In the genomic region with DNA sequence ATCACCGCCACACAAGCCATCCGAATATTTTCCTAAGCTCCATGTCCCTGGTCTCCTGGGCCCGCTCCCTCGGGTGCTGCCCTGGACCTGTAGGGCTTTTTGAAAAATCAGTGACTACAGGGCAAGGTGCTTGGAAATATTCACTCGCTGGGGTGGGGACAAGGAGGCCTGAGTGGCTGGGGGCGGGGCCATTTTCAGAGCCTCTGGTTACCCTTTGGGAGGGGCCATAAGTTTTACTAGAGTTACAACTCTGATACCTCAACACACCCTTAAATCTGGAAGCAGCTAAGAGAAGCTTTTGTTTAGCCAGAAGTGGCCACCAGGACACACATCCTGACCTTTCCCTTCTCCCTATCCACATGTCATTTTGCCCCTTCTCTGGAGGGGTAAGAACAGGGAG, we compare ENCODE assay signal across 10 mouse cellular contexts. TPM values are rescaled to one million over a fixed set of nuclear protein-coding genes. Genes with fewer than 3 reads are reported as not detected.
DNase-seq lines count a peak whose midpoint lies in the region; ATAC-seq and TF ChIP-seq lines count a peak whose summit lies in the region.
"Had no signal": no experiment of that assay in that cellular context is flagged by ENCODE, and none has a peak within 500 bp of the region (broad histone marks: within the 10 kb centered on the region; RNA-seq: fewer than 3 reads in every experiment).

No protein-coding gene starts in this region.

- no peak for ATAC-seq in limb, embryonic 14.5 days (ENCODE audit: low FRiP score, low read depth)
- no peak for ATAC-seq in midbrain, postnatal 0 days (ENCODE audit: low FRiP score)

- H3K4me2 ChIP-seq in limb, embryonic 14.5 days (replicated peaks; ENCODE audit: low read depth, low read length, severe bottlenecking), result peak overlapping the region; percentile 62
- H3K4me2 ChIP-seq in midbrain, postnatal 0 days (ENCODE audit: low read depth, low read length, poor library complexity, severe bottlenecking), result no peak overlapping the region

- peak overlapping the region; percentile 55 for H3K4me3 ChIP-seq in kidney, adult 2 months (ENCODE audit: insufficient read depth, low read depth, low read length)
- H3K4me3 ChIP-seq in forebrain, embryonic 10.5 days, result peak overlapping the region; percentile 93
- H3K4me3 ChIP-seq in limb, embryonic 14.5 days (replicated peaks; ENCODE audit: low read length), result peak overlapping the region; percentile 96
- peak overlapping the region; percentile 48; the same call in 1 of the 2 replicates for H3K4me3 ChIP-seq in midbrain, postnatal 0 days (ENCODE audit: low read depth, low read length)

- H3K27ac ChIP-seq in kidney, adult 2 months (ENCODE audit: insufficient read depth, low read depth, low read length), result no peak overlapping the region
- peak overlapping the region; percentile 99 for H3K27ac ChIP-seq in forebrain, embryonic 10.5 days
- no peak overlapping the region for H3K27ac ChIP-seq in limb, embryonic 14.5 days (replicated peaks; ENCODE audit: low read depth, low read length)
- peak overlapping the region; percentile 48 for H3K27ac ChIP-seq in midbrain, postnatal 0 days (ENCODE audit: low read depth, low read length)

- H3K4me1 ChIP-seq in kidney, adult 2 months (ENCODE audit: control insufficient read depth, insufficient read depth, low read length), result peaks cover 10% of the 10 kb centered on the region; the same call in 1 of the 2 replicates
- peaks cover 84% of the 10 kb centered on the region for H3K4me1 ChIP-seq in forebrain, embryonic 10.5 days
- peaks cover 42% of the 10 kb centered on the region for H3K4me1 ChIP-seq in limb, embryonic 14.5 days (ENCODE audit: control insufficient read depth, insufficient read depth, low read length)
- H3K4me1 ChIP-seq in midbrain, postnatal 0 days (ENCODE audit: insufficient read depth, low read length), result peaks cover 19% of the 10 kb centered on the region

- DNase-seq in kidney, adult 2 months, result no peak
- DNase-seq in kidney, postnatal 10 days, result no peak
- DNase-seq in forebrain, embryonic 10.5 days (ENCODE audit: extremely low spot score, low spot score), result no peak
- no peak for DNase-seq in limb, embryonic 14.5 days (ENCODE audit: low spot score)
- no peak for DNase-seq in midbrain, postnatal 0 days (ENCODE audit: low spot score)
- no peak for DNase-seq in adipocyte (ENCODE audit: low spot score)
- no peak for DNase-seq in ovary, postnatal 36 days (ENCODE audit: low spot score)
- no peak for DNase-seq in adrenal gland, postnatal 36 days

- no peaks in the 10 kb centered on the region for H3K9me3 ChIP-seq in forebrain, embryonic 10.5 days
- no peaks in the 10 kb centered on the region for H3K9me3 ChIP-seq in limb, embryonic 14.5 days (ENCODE audit: control insufficient read depth, low read length)
- H3K9me3 ChIP-seq in midbrain, postnatal 0 days (ENCODE audit: low read length), result no peaks in the 10 kb centered on the region

- no peaks in the 10 kb centered on the region for H3K36me3 ChIP-seq in kidney, adult 2 months (ENCODE audit: control insufficient read depth, insufficient read depth, low read length)
- H3K36me3 ChIP-seq in forebrain, embryonic 10.5 days (replicated peaks), result peaks cover 77% of the 10 kb centered on the region
- H3K36me3 ChIP-seq in limb, embryonic 14.5 days (ENCODE audit: control insufficient read depth, insufficient read depth, low read length), result peaks cover 65% of the 10 kb centered on the region
- peaks cover 23% of the 10 kb centered on the region for H3K36me3 ChIP-seq in midbrain, postnatal 0 days (ENCODE audit: insufficient read depth, low read length)

- TF ChIP-seq POLR2A in kidney, adult 2 months (IDR thresholded peaks at IDR 0.05; ENCODE audit: low read depth, low read length), result no peak
- no peak for TF ChIP-seq POLR2A in limb, embryonic 14.5 days (IDR thresholded peaks at IDR 0.05; ENCODE audit: borderline replicate concordance, extremely low read depth, insufficient read depth, insufficient read length)

- H3K27me3 ChIP-seq in kidney, adult 2 months (replicated peaks; ENCODE audit: control insufficient read depth, insufficient read depth, low read length), result no peaks in the 10 kb centered on the region
- H3K27me3 ChIP-seq in forebrain, embryonic 10.5 days (ENCODE audit: poor library complexity, severe bottlenecking), result no peaks in the 10 kb centered on the region
- no peaks in the 10 kb centered on the region for H3K27me3 ChIP-seq in limb, embryonic 14.5 days (ENCODE audit: control insufficient read depth, insufficient read depth, low read length)
- no peaks in the 10 kb centered on the region for H3K27me3 ChIP-seq in midbrain, postnatal 0 days (ENCODE audit: insufficient read depth, low read length)

- H3K9ac ChIP-seq in limb, embryonic 14.5 days (ENCODE audit: low read depth, low read length, severe bottlenecking), result no peak overlapping the region
- H3K9ac ChIP-seq in midbrain, postnatal 0 days (replicated peaks; ENCODE audit: low read length, poor library complexity, severe bottlenecking), result 0 out of 2 replicates have a peak overlapping the region, but pooled peaks have one; percentile 44

- WGBS in kidney, adult 2 months, result 60% methylated on average over 6 of the region's 6 CpGs
- 61% methylated on average over 6 of the region's 6 CpGs for WGBS in forebrain, embryonic 10.5 days
- WGBS in limb, embryonic 14.5 days, result 60% methylated on average over 6 of the region's 6 CpGs
- WGBS in midbrain, postnatal 0 days, result 42% methylated on average over 6 of the region's 6 CpGs

- no peak for TF ChIP-seq CTCF in kidney, adult 2 months (conservative IDR thresholded peaks at IDR 0.05; ENCODE audit: insufficient read depth, insufficient read length, low read depth, low read length)
- TF ChIP-seq CTCF in midbrain, postnatal 0 days (IDR thresholded peaks at IDR 0.05), result no peak

RNA-seq across cellular contexts. Expression of a gene that starts 5.0 kb away (rescaled TPM):
- polyA plus RNA-seq in kidney, adult 2 months (2012; rRNA removed), result 0.61 and 0.63 TPM in 2 replicates
- polyA plus RNA-seq in forebrain, embryonic 10.5 days (2016; fragmentation: Nextera tagmentation; extraction: Ambion mirVana), result 27.4 and 28.6 TPM in 2 replicates
- 49.3 and 60.8 TPM in 2 replicates for polyA plus RNA-seq in limb, embryonic 14.5 days (2012; rRNA removed)
- polyA plus RNA-seq in limb, embryonic 14.5 days (2014; fragmentation: Nextera tagmentation; extraction: Ambion mirVana), result 26.7 and 33.1 TPM in 2 replicates
- 56.9 and 58.2 TPM in 2 replicates for total RNA-seq in midbrain, postnatal 0 days (2014; rRNA removed)
- polyA plus RNA-seq in midbrain, postnatal 0 days (2015; fragmentation: Nextera tagmentation; extraction: Ambion mirVana), result 15.4 and 16.1 TPM in 2 replicates
- total RNA-seq in adrenal gland, postnatal 36 days (2021), result 1 to 10 TPM; 3.1 to 4.3 TPM

RNA-seq across cellular contexts. Expression of a gene that starts 11.0 kb away (rescaled TPM):
- polyA plus RNA-seq in kidney, adult 2 months (2012; rRNA removed), result 50.1 and 50.9 TPM in 2 replicates
- 2.8 and 4.0 TPM in 2 replicates for polyA plus RNA-seq in forebrain, embryonic 10.5 days (2016; fragmentation: Nextera tagmentation; extraction: Ambion mirVana)
- polyA plus RNA-seq in limb, embryonic 14.5 days (2012; rRNA removed), result 27.0 and 35.0 TPM in 2 replicates
- 52.7 and 70.4 TPM in 2 replicates for polyA plus RNA-seq in limb, embryonic 14.5 days (2014; fragmentation: Nextera tagmentation; extraction: Ambion mirVana)
- 0.60 TPM in 1 of 2 replicates, not detected in the other for total RNA-seq in midbrain, postnatal 0 days (2014; rRNA removed)
- polyA plus RNA-seq in midbrain, postnatal 0 days (2015; fragmentation: Nextera tagmentation; extraction: Ambion mirVana), result 0.46 TPM in 1 of 2 replicates, not detected in the other
- not detected for total RNA-seq in adrenal gland, postnatal 36 days (2021)
- total RNA-seq: common myeloid progenitor, adult 5-6 weeks; layer of hippocampus, postnatal 10 days had no signal

RNA-seq across cellular contexts. Expression of a gene that starts 15.7 kb away (rescaled TPM):
- 247 and 277 TPM in 2 replicates for polyA plus RNA-seq in kidney, adult 2 months (2012; rRNA removed)
- polyA plus RNA-seq in forebrain, embryonic 10.5 days (2016; fragmentation: Nextera tagmentation; extraction: Ambion mirVana), result 172 and 174 TPM in 2 replicates
- 92.5 and 117 TPM in 2 replicates for polyA plus RNA-seq in limb, embryonic 14.5 days (2012; rRNA removed)
- 100 and 103 TPM in 2 replicates for polyA plus RNA-seq in limb, embryonic 14.5 days (2014; fragmentation: Nextera tagmentation; extraction: Ambion mirVana)
- 46.7 and 66.0 TPM in 2 replicates for total RNA-seq in midbrain, postnatal 0 days (2014; rRNA removed)
- 187 and 205 TPM in 2 replicates for polyA plus RNA-seq in midbrain, postnatal 0 days (2015; fragmentation: Nextera tagmentation; extraction: Ambion mirVana)
- total RNA-seq in adrenal gland, postnatal 36 days (2021), result 100 to 1,000 TPM; 142 to 148 TPM

RNA-seq across cellular contexts. Expression of a gene that starts 16.4 kb away (rescaled TPM):
- polyA plus RNA-seq in kidney, adult 2 months (2012; rRNA removed), result 59.9 and 63.5 TPM in 2 replicates
- 73.4 and 77.4 TPM in 2 replicates for polyA plus RNA-seq in forebrain, embryonic 10.5 days (2016; fragmentation: Nextera tagmentation; extraction: Ambion mirVana)
- 90.4 and 112 TPM in 2 replicates for polyA plus RNA-seq in limb, embryonic 14.5 days (2012; rRNA removed)
- 52.5 and 57.8 TPM in 2 replicates for polyA plus RNA-seq in limb, embryonic 14.5 days (2014; fragmentation: Nextera tagmentation; extraction: Ambion mirVana)
- total RNA-seq in midbrain, postnatal 0 days (2014; rRNA removed), result 103 and 120 TPM in 2 replicates
- polyA plus RNA-seq in midbrain, postnatal 0 days (2015; fragmentation: Nextera tagmentation; extraction: Ambion mirVana), result 29.7 and 30.4 TPM in 2 replicates
- total RNA-seq in adrenal gland, postnatal 36 days (2021), result 10 to 100 TPM; 73.3 to 74.2 TPM

RNA-seq across cellular contexts. Expression of a gene that starts 27.4 kb away (rescaled TPM):
- polyA plus RNA-seq in kidney, adult 2 months (2012; rRNA removed), result 55.2 and 73.2 TPM in 2 replicates
- 11.6 and 11.8 TPM in 2 replicates for polyA plus RNA-seq in forebrain, embryonic 10.5 days (2016; fragmentation: Nextera tagmentation; extraction: Ambion mirVana)
- 238 and 364 TPM in 2 replicates for polyA plus RNA-seq in limb, embryonic 14.5 days (2012; rRNA removed)
- polyA plus RNA-seq in limb, embryonic 14.5 days (2014; fragmentation: Nextera tagmentation; extraction: Ambion mirVana), result 378 and 402 TPM in 2 replicates
- 57.6 and 75.0 TPM in 2 replicates for total RNA-seq in midbrain, postnatal 0 days (2014; rRNA removed)
- 74.1 and 77.2 TPM in 2 replicates for polyA plus RNA-seq in midbrain, postnatal 0 days (2015; fragmentation: Nextera tagmentation; extraction: Ambion mirVana)
- total RNA-seq in adrenal gland, postnatal 36 days (2021), result 100 to 1,000 TPM; 109 to 141 TPM

Comparison
In these comparisons a context has a peak if more than half of its experiments do, and no peak if none do; other contexts are left out.
1. H3K27ac ChIP-seq: peak in forebrain, embryonic 10.5 days (single experiment) and midbrain, postnatal 0 days (single experiment); none in kidney, adult 2 months (single experiment) and limb, embryonic 14.5 days (single experiment).
2. RNA of a gene that starts 5.0 kb away (polyA plus RNA-seq): 26.7 to 60.8 TPM in limb, embryonic 14.5 days, 27.4 to 28.6 TPM in forebrain, embryonic 10.5 days and 15.4 to 16.1 TPM in midbrain, postnatal 0 days; 0.61 to 0.63 TPM in kidney, adult 2 months; every median in the first group is over 10 times any median in the second.
3. Peak in every context shown above with its lines, with median percentiles within 50 percentile points of each other: H3K4me3 ChIP-seq.